33 mouse cellular contexts compared by ENCODE assay signal in the genomic region with DNA sequence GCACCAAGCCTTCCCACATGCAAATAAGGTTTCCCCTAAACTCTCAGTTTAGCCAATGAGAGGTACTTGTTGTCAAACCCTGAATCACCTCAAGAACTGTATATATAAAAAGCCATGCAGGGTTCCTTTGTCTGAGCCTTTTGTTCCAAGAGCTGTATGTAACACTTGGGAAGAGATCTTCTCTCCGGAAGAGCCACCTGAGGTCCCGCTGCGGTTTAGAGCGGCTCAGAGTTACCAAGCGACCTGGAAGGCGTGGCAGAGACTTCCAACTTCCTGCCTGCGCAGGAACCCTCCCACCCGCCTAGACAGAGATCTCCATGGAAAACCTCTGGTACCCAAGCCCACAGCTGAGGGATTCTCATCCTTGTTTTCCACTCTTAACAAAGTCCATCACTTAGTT. TPM values are rescaled to one million over a fixed set of nuclear protein-coding genes. Genes with fewer than 3 reads are reported as not detected.
"Had no signal": no experiment of that assay in that cellular context is flagged by ENCODE, and none has a peak within 500 bp of the region (broad histone marks: within the 10 kb centered on the region; RNA-seq: fewer than 3 reads in every experiment).

No protein-coding gene starts in this region.

- DNase-seq: gastrocnemius, postnatal 14 days; gastrocnemius, postnatal 36 days; heart, adult 11 months; heart, adult 2 months; heart, postnatal 14 days; heart, postnatal 36 days; kidney, adult 11 months; kidney, adult 2 months; kidney, adult 9 months; kidney, postnatal 10 days; kidney, postnatal 25 days; kidney, postnatal 4 days; liver; liver, embryonic 13.5 days had no signal

- H3K36me3 ChIP-seq: heart, embryonic 13.5 days; heart, embryonic 15.5 days; hindbrain, embryonic 13.5 days; hindbrain, embryonic 15.5 days; limb, embryonic 10.5 days; limb, embryonic 12.5 days; liver, embryonic 13.5 days; liver, embryonic 15.5 days had no signal

- H3K4me3 ChIP-seq: heart, adult 2 months; heart, embryonic 13.5 days; heart, embryonic 15.5 days; hindbrain, embryonic 13.5 days; hindbrain, embryonic 15.5 days; layer of hippocampus, adult 2 months; left cerebral cortex, adult 2 months; limb, embryonic 10.5 days; limb, embryonic 12.5 days; liver, embryonic 13.5 days; liver, embryonic 15.5 days had no signal

- H3K9me3 ChIP-seq: heart, embryonic 13.5 days; heart, embryonic 15.5 days; hindbrain, embryonic 13.5 days; hindbrain, embryonic 15.5 days; limb, embryonic 10.5 days; limb, embryonic 12.5 days; liver, embryonic 13.5 days; liver, embryonic 15.5 days had no signal

- H3K4me1 ChIP-seq: heart, embryonic 13.5 days; heart, embryonic 15.5 days; hindbrain, embryonic 13.5 days; hindbrain, embryonic 15.5 days; limb, embryonic 10.5 days; limb, embryonic 12.5 days; liver, embryonic 13.5 days; liver, embryonic 15.5 days had no signal

- H3K27me3 ChIP-seq: heart, embryonic 13.5 days; heart, embryonic 15.5 days; hindbrain, embryonic 13.5 days; hindbrain, embryonic 15.5 days; limb, embryonic 12.5 days; liver, embryonic 13.5 days; liver, embryonic 15.5 days had no signal

- H3K27ac ChIP-seq: heart, adult 2 months; heart, embryonic 13.5 days; heart, embryonic 15.5 days; hindbrain, embryonic 13.5 days; hindbrain, embryonic 15.5 days; hindbrain, postnatal 0 days; layer of hippocampus, adult 2 months; left cerebral cortex, adult 2 months; limb, embryonic 10.5 days; limb, embryonic 12.5 days; liver, embryonic 13.5 days; liver, embryonic 15.5 days had no signal

- ATAC-seq: hindbrain, postnatal 0 days; intestine, embryonic 16.5 days had no signal

RNA-seq across cellular contexts. Expression of a gene that starts 12.2 kb away (rescaled TPM):
- polyA plus RNA-seq: gonadal fat pad, adult 2 months; heart, adult 2 months; heart, embryonic 11.5 days; heart, embryonic 13.5 days; heart, embryonic 15.5 days; heart, postnatal 0 days; hindbrain, embryonic 11.5 days; hindbrain, embryonic 13.5 days; hindbrain, embryonic 15.5 days; hindbrain, postnatal 0 days; intestine, embryonic 14.5 days; intestine, embryonic 16.5 days; kidney, adult 2 months; kidney, embryonic 16.5 days; limb, embryonic 10.5 days; limb, embryonic 12.5 days; limb, embryonic 14.5 days; liver, embryonic 11.5 days; liver, embryonic 13.5 days; liver, embryonic 15.5 days had no signal

RNA-seq across cellular contexts. Expression of a gene that starts 23.4 kb away (rescaled TPM):
- polyA plus RNA-seq: gonadal fat pad, adult 2 months; heart, adult 2 months; heart, embryonic 11.5 days; heart, embryonic 13.5 days; heart, embryonic 15.5 days; heart, postnatal 0 days; hindbrain, embryonic 11.5 days; hindbrain, embryonic 13.5 days; hindbrain, embryonic 15.5 days; hindbrain, postnatal 0 days; intestine, embryonic 14.5 days; intestine, embryonic 16.5 days; kidney, adult 2 months; kidney, embryonic 16.5 days; limb, embryonic 10.5 days; limb, embryonic 12.5 days; limb, embryonic 14.5 days; liver, embryonic 11.5 days; liver, embryonic 13.5 days; liver, embryonic 15.5 days had no signal

RNA-seq across cellular contexts. Expression of a gene that starts 30.0 kb away (rescaled TPM):
- polyA plus RNA-seq: heart, embryonic 11.5 days; heart, embryonic 13.5 days; intestine, embryonic 14.5 days; intestine, embryonic 16.5 days; kidney, adult 2 months; kidney, embryonic 16.5 days; limb, embryonic 10.5 days; limb, embryonic 12.5 days; limb, embryonic 14.5 days; liver, embryonic 13.5 days; liver, embryonic 15.5 days had no signal
